Mouse (Mus musculus) embryonic facial prominence, embryonic 11.5 days (tissue): ENCODE measurements around the gene Tanc1. TPM values are rescaled to one million over a fixed set of nuclear protein-coding genes. Genes with fewer than 3 reads are reported as not detected.

Experiments used
- ATAC-seq: fragments of 200-750 bp; cut with Nextera tagmentation; replicated peaks from 2 replicates; pipeline ENCODE4 v1.8.0; 2017; ENCODE audit warnings: low read depth; ENCODE audit not compliant: insufficient number of reproducible peaks, low FRiP score, low TSS enrichment
- DNase-seq: peaks from one replicate; pipeline ENCODE4 v3.0.0-alpha.2; 2015; ENCODE audit warnings: low spot score
- H3K27ac ChIP-seq: fragments of 300-500 bp; sonication (generic); replicated peaks from 2 replicates; pipeline ENCODE4 v1.5.1; 2014; ENCODE audit warnings: mild to moderate bottlenecking, low read depth, low read length, control low read depth
- H3K27me3 ChIP-seq: fragments of 300-500 bp; sonication (generic); 2 replicates; pipeline ENCODE4 v1.6.1; 2014; ENCODE audit warnings: mild to moderate bottlenecking, low read length, moderate library complexity, mixed read lengths; ENCODE audit not compliant: control insufficient read depth, insufficient read depth
- H3K36me3 ChIP-seq: fragments of 300-500 bp; sonication (generic); replicated peaks from 2 replicates; pipeline ENCODE4 v1.6.1; 2014; ENCODE audit warnings: low read depth, mild to moderate bottlenecking, low read length, moderate library complexity, mixed read lengths; ENCODE audit not compliant: control insufficient read depth, insufficient read depth
- H3K4me1 ChIP-seq: fragments of 300-500 bp; sonication (generic); 2 replicates; pipeline ENCODE4 v1.6.1; 2014; ENCODE audit warnings: low read length, mixed read lengths; ENCODE audit not compliant: control insufficient read depth, insufficient read depth
- H3K4me2 ChIP-seq: fragments of 300-500 bp; sonication (generic); 2 replicates; pipeline ENCODE4 v1.6.1; 2014; ENCODE audit warnings: low read depth, mild to moderate bottlenecking, control low read depth, low read length, moderate library complexity
- H3K4me3 ChIP-seq: fragments of 300-500 bp; sonication (generic); 2 replicates; pipeline ENCODE4 v1.5.1; 2014; ENCODE audit warnings: low read depth, low read length, control low read depth
- H3K9ac ChIP-seq: fragments of 300-500 bp; sonication (generic); replicated peaks from 2 replicates; pipeline ENCODE4 v1.6.1; 2014; ENCODE audit warnings: mild to moderate bottlenecking, control low read depth, low read length
- H3K9me3 ChIP-seq: fragments of 300-500 bp; sonication (generic); replicated peaks from 2 replicates; pipeline ENCODE4 v1.6.1; 2016; ENCODE audit warnings: mild to moderate bottlenecking, low read length, inconsistent platforms, mixed read lengths; ENCODE audit not compliant: control insufficient read depth
- WGBS: fragments of 180-500 bp; shearing (Covaris S2); extraction: QIAGEN DNeasy Blood & Tissue Kit; methylation state at CpG from one replicate; pipeline ENCODE4 v1.1.7; 2014; 5-methylcytosine and 5-hydroxymethylcytosine counted together
- polyA plus RNA-seq: library from polyadenylated mRNA; unstranded; fragments of >200 nt; fragmentation: Nextera tagmentation; extraction: Ambion mirVana; gene quantifications from 2 replicates; pipeline ENCODE4 v1.2.1, GENCODE M21; 2014

Tanc1 gene
- polyA plus RNA-seq, 1 experiment from 2014 or later = 22.7 TPM

GRCm38 (mm10) chr2:59762277-59762676 lies 150.4 kb downstream of the Tanc1 start:
- H3K36me3 ChIP-seq = no peaks in the 10 kb centered on the region
- no peak overlapping the region for H3K4me3 ChIP-seq

GRCm38 (mm10) chr2:59765671-59766070 lies 153.8 kb downstream of the Tanc1 start:
- ATAC-seq = no peak
- no peaks in the 10 kb centered on the region for H3K27me3 ChIP-seq
- WGBS = 73% methylated on average over 10 of the region's 10 CpGs

More at GRCm38 (mm10) chr2:59762277-59762676, 150.4 kb downstream of the Tanc1 start:
- Histone ChIP-seq H3K27me3 (no peaks in the 10 kb centered on the region), H3K4me2 (no peak overlapping the region), H3K4me1 (no peaks in the 10 kb centered on the region), H3K9ac (no peak overlapping the region), H3K9me3 (no peaks in the 10 kb centered on the region), H3K27ac (no peak overlapping the region)
- WGBS = 93% methylated on average over 5 of the region's 5 CpGs
- DNase-seq (no peak), ATAC-seq (no peak)

GRCm38 (mm10) chr2:59767893-59768292 lies 156.1 kb downstream of the Tanc1 start:
- Histone ChIP-seq H3K27me3 (no peaks in the 10 kb centered on the region), H3K4me2 (no peak overlapping the region), H3K9me3 (no peaks in the 10 kb centered on the region), H3K27ac (no peak overlapping the region), H3K36me3 (no peaks in the 10 kb centered on the region), H3K4me1 (peaks cover 2% of the 10 kb centered on the region; the same call in 1 of the 2 replicates), H3K9ac (no peak overlapping the region), H3K4me3 (no peak overlapping the region)
- no peak for ATAC-seq
- DNase-seq = no peak
- WGBS = 91% methylated on average over 4 of the region's 4 CpGs

More at GRCm38 (mm10) chr2:59765671-59766070, 153.8 kb downstream of the Tanc1 start:
- Histone ChIP-seq H3K4me2 (no peak overlapping the region), H3K36me3 (no peaks in the 10 kb centered on the region), H3K9me3 (no peaks in the 10 kb centered on the region), H3K4me1 (no peaks in the 10 kb centered on the region), H3K4me3 (no peak overlapping the region), H3K27ac (no peak overlapping the region), H3K9ac (no peak overlapping the region)
- no peak for DNase-seq

GRCm38 (mm10) chr2:59768661-59769384 lies 157.0 kb downstream of the Tanc1 start:
- WGBS = 87% methylated on average over 13 of the region's 13 CpGs
- ATAC-seq = no peak
- Histone ChIP-seq H3K36me3 (no peaks in the 10 kb centered on the region), H3K4me2 (no peak overlapping the region), H3K4me3 (no peak overlapping the region), H3K9ac (no peak overlapping the region), H3K27me3 (no peaks in the 10 kb centered on the region), H3K27ac (no peak overlapping the region), H3K4me1 (peaks cover 2% of the 10 kb centered on the region; the same call in 1 of the 2 replicates), H3K9me3 (no peaks in the 10 kb centered on the region)
- no peak for DNase-seq

- no peaks in the 10 kb centered on the region for H3K9me3 ChIP-seq
- no peaks in the 10 kb centered on the region for H3K36me3 ChIP-seq
- H3K4me3 ChIP-seq = no peak overlapping the region
- WGBS = 84% methylated on average over 3 of the region's 3 CpGs
- no peaks in the 10 kb centered on the region for H3K27me3 ChIP-seq
- no peak overlapping the region for H3K27ac ChIP-seq
- DNase-seq (no peak), ATAC-seq (no peak)
- no peak overlapping the region for H3K9ac ChIP-seq
- H3K4me1 ChIP-seq = peaks cover 2% of the 10 kb centered on the region; the same call in 1 of the 2 replicates
- H3K4me2 ChIP-seq = no peak overlapping the region
Measured at GRCm38 (mm10) chr2:59769385-59769735, 157.5 kb downstream of the Tanc1 start.

GRCm38 (mm10) chr2:59771708-59772107 lies 159.9 kb downstream of the Tanc1 start:
- Histone ChIP-seq H3K4me3 (no peak overlapping the region), H3K27me3 (no peaks in the 10 kb centered on the region), H3K27ac (no peak overlapping the region), H3K9me3 (no peaks in the 10 kb centered on the region), H3K9ac (no peak overlapping the region), H3K4me2 (no peak overlapping the region), H3K36me3 (no peaks in the 10 kb centered on the region), H3K4me1 (peaks cover 2% of the 10 kb centered on the region; the same call in 1 of the 2 replicates)
- no peak for DNase-seq
- no peak for ATAC-seq
- 65% methylated on average over 8 of the region's 8 CpGs for WGBS

GRCm38 (mm10) chr2:59772261-59772683 lies 160.4 kb downstream of the Tanc1 start:
- Histone ChIP-seq H3K9ac (no peak overlapping the region), H3K4me2 (no peak overlapping the region), H3K27ac (no peak overlapping the region), H3K4me1 (peaks cover 2% of the 10 kb centered on the region; the same call in 1 of the 2 replicates), H3K27me3 (no peaks in the 10 kb centered on the region), H3K36me3 (no peaks in the 10 kb centered on the region), H3K4me3 (no peak overlapping the region), H3K9me3 (no peaks in the 10 kb centered on the region)
- ATAC-seq (peak; percentile 63; the same call in 1 of the 2 replicates), DNase-seq (peak; percentile 64)
- WGBS = 34% methylated on average over 12 of the region's 12 CpGs

GRCm38 (mm10) chr2:59774374-59774773 lies 162.5 kb downstream of the Tanc1 start:
- ATAC-seq (no peak), DNase-seq (no peak)
- Histone ChIP-seq H3K4me1 (peaks cover 2% of the 10 kb centered on the region; the same call in 1 of the 2 replicates), H3K9ac (no peak overlapping the region), H3K9me3 (no peaks in the 10 kb centered on the region), H3K27me3 (no peaks in the 10 kb centered on the region), H3K36me3 (no peaks in the 10 kb centered on the region), H3K27ac (no peak overlapping the region), H3K4me2 (no peak overlapping the region), H3K4me3 (no peak overlapping the region)
- 92% methylated on average over 6 of the region's 6 CpGs for WGBS
